Mouse (Mus musculus) heart, embryonic 14.5 days (tissue): ENCODE measurements around the gene Pts. TPM values are rescaled to one million over a fixed set of nuclear protein-coding genes. Genes with fewer than 3 reads are reported as not detected.

Experiments
- ATAC-seq: fragments of 200-750 bp; cut with Nextera tagmentation; 2 replicates; pipeline ENCODE4 v1.8.0; 2017; ENCODE audit warnings: low read depth, moderate TSS enrichment; ENCODE audit not compliant: insufficient number of reproducible peaks, insufficient read depth, low FRiP score
- H3K27ac ChIP-seq, 2 experiments: fragments of 200-500 bp in 1 of 2; fragments of 300-500 bp in 1 of 2; sonication (generic) in 1 of 2; replicated peaks in 1 of 2; 2 replicates each; pipeline ENCODE4 v1.5.1; 2012 to 2014; ENCODE audit warnings: low read depth in 2 of 2, low read length in 2 of 2, control low read depth in 1 of 2, mild to moderate bottlenecking in 1 of 2, mixed read lengths in 1 of 2; ENCODE audit not compliant: control insufficient read depth in 1 of 2, insufficient read depth in 1 of 2
- H3K27me3 ChIP-seq: fragments of 300-500 bp; sonication (generic); 2 replicates; pipeline ENCODE4 v1.6.1; 2014; ENCODE audit warnings: mild to moderate bottlenecking, low read length, control low read depth; ENCODE audit not compliant: control insufficient read depth, insufficient read depth
- H3K36me3 ChIP-seq: fragments of 300-500 bp; sonication (generic); 2 replicates; pipeline ENCODE4 v1.6.1; 2014; ENCODE audit warnings: mild to moderate bottlenecking, control low read depth, low read length, mixed read lengths; ENCODE audit not compliant: control insufficient read depth, insufficient read depth
- H3K4me1 ChIP-seq, 2 experiments: fragments of 200-500 bp in 1 of 2; fragments of 300-500 bp in 1 of 2; sonication (generic) in 1 of 2; 2 replicates each; pipeline ENCODE4 v1.6.1; 2012 to 2014; ENCODE audit warnings: low read length in 2 of 2, control low read depth in 1 of 2, mixed read lengths in 1 of 2; ENCODE audit not compliant: control insufficient read depth in 2 of 2, insufficient read depth in 2 of 2
- H3K4me2 ChIP-seq: fragments of 300-500 bp; sonication (generic); 2 replicates; pipeline ENCODE4 v1.6.1; 2014; ENCODE audit warnings: mild to moderate bottlenecking, low read length
- H3K4me3 ChIP-seq, 2 experiments: fragments of 200-500 bp in 1 of 2; fragments of 300-500 bp in 1 of 2; sonication (generic) in 1 of 2; 2 replicates each; pipeline ENCODE4 v1.5.1; 2012 to 2014; ENCODE audit warnings: low read length in 2 of 2, mild to moderate bottlenecking in 2 of 2, control low read depth in 1 of 2, low read depth in 1 of 2, moderate library complexity in 1 of 2; ENCODE audit not compliant: control insufficient read depth in 1 of 2, insufficient read depth in 1 of 2
- H3K9ac ChIP-seq: fragments of 300-500 bp; sonication (generic); 2 replicates; pipeline ENCODE4 v1.6.1; 2014; ENCODE audit warnings: mild to moderate bottlenecking, low read length
- H3K9me3 ChIP-seq: fragments of 300-500 bp; sonication (generic); 2 replicates; pipeline ENCODE4 v1.6.1; 2016; ENCODE audit warnings: low read length, control low read depth; ENCODE audit not compliant: control insufficient read depth
- WGBS: fragments of 180-500 bp; shearing (Covaris S2); extraction: QIAGEN DNeasy Blood & Tissue Kit; methylation state at CpG from one replicate; pipeline ENCODE4 v1.1.7; 2014; 5-methylcytosine and 5-hydroxymethylcytosine counted together
- polyA plus RNA-seq: library from polyadenylated mRNA; unstranded; fragments of >200 nt; fragmentation: Nextera tagmentation; extraction: Ambion mirVana; gene quantifications from 2 replicates; pipeline ENCODE4 v1.2.1, GENCODE M21; 2014

The Pts gene
- polyA plus RNA-seq, 1 experiment from 2014 or later, result 98.4 TPM

DNA sequence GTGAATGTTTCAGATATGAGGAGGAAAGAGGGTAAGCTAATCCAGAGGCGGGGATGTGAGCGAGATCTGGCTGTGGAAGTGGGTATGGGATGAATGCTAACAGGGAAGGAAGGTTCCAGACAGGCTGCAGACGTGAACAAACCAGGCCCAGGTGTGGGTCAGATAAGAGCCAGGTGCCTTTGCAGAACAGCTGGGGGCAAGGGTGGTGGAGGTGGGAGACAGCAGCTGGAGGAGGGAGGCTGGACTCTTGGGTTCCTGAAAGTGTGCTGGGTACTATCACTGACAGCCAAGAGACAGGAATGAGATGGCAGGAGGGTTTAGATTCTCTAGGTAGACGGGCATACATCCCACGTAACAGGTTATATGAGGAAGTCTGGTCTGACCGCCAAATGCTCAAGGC, 31.4 kb downstream of the Pts start:
- no peak for ATAC-seq
- no peaks in the 10 kb centered on the region for H3K27me3 ChIP-seq
- peaks cover 13 to 19% of the 10 kb centered on the region in 2 experiments for H3K4me1 ChIP-seq
- no peak overlapping the region for H3K4me3 ChIP-seq
- no peak overlapping the region for H3K4me2 ChIP-seq
- H3K27ac ChIP-seq, result no peak overlapping the region
- WGBS, result 57% methylated on average over 6 of the region's 6 CpGs
- H3K9me3 ChIP-seq, result no peaks in the 10 kb centered on the region
- no peak overlapping the region for H3K9ac ChIP-seq
- H3K36me3 ChIP-seq, result no peaks in the 10 kb centered on the region

DNA sequence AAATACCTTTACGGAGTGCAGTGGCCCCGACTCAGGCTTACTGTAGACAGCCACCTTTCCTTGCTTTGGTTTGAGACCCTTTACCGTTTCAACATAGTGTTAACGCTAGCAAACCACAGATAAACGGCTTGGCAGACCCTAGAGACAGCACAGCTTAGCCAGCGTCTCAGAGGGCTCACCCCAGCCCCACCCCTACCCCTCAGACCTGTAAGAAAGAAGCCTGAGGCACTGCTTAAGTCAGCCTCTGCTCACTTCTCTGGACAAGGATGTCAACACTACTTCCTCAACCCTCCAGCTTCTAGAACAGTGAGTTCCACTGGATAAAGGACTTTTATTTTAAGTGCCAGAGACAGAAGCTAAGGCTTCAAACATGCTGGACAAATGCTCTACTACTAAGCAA, 32.0 kb downstream of the Pts start:
- H3K4me1 ChIP-seq, result peaks cover 13 to 19% of the 10 kb centered on the region in 2 experiments
- peak overlapping the region; percentile 2; the same call in 1 of the 2 replicates for H3K9ac ChIP-seq
- no peak for ATAC-seq
- H3K9me3 ChIP-seq, result no peaks in the 10 kb centered on the region
- WGBS, result 22% methylated on average over 6 of the region's 6 CpGs
- no peaks in the 10 kb centered on the region for H3K36me3 ChIP-seq
- H3K4me2 ChIP-seq, result peak overlapping the region; percentile 31; the same call in 1 of the 2 replicates
- no peak overlapping the region for H3K4me3 ChIP-seq
- H3K27ac ChIP-seq, result no peak overlapping the region; a peak in 1 of 4 replicates
- H3K27me3 ChIP-seq, result no peaks in the 10 kb centered on the region

DNA sequence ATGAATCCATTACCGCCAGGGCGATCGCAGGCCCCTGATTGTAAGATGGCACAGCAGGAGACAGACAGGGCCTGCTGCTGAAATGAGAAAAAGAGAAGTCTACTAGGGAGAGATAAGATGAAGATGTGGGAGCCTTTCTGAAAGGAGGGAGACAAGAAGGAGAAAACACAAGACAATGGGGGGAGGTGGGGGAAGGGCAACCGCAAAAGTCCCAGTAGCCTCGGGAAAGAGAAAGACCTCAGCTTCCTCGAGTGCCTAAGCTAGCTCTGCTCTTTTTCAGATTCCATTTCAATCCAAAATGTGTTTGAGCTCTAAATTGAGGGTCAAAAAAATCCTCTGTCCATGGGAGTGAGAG, 32.4 kb downstream of the Pts start:
- no peak for ATAC-seq
- Histone ChIP-seq H3K4me3 (no peak overlapping the region), H3K36me3 (no peaks in the 10 kb centered on the region), H3K9me3 (no peaks in the 10 kb centered on the region), H3K9ac (peak overlapping the region; percentile 2), H3K27ac (0 out of 4 replicates have a peak overlapping the region, but pooled peaks of 1 of the 2 experiments have one; percentile 5), H3K4me2 (peak overlapping the region; percentile 31), H3K27me3 (no peaks in the 10 kb centered on the region), H3K4me1 (peaks cover 13 to 19% of the 10 kb centered on the region in 2 experiments)
- WGBS, result 20% methylated on average over 6 of the region's 6 CpGs

DNA sequence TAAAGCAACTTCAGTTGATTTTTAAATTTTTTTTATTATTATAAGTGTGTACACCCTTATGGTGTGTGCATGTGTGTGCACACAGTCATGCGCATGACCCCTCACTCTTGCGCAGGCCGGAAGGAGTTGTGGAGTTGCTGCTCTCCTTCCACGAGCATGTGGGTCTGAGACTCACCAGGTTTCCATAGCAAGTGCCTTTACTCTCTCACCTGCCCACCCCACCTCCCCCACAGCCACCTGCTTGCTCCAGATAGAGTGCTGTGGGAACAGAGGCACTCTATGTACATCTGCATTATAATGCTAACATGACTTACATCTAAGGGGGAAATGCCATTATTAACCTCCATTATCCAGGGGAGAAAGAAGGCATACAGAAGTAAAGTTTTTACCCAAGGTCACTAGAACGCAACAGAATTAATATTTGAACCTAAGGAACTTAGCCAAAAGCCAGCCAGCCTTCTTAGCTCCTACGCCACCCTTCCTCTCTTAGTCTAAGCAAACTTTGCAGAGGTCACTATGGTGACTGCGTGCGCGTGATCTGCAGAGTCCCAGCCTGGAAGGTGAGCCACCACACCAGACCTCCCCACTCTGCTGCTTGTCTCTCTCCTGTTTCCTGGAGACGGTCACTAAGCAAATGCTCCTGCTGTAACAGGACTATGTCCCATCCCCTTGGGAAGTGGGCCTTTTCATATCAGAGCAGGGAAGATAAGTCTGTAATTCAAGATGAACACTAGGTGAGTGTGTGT, 32.9 kb downstream of the Pts start:
- H3K27me3 ChIP-seq, result no peaks in the 10 kb centered on the region
- H3K27ac ChIP-seq, result 0 out of 4 replicates have a peak overlapping the region, but pooled peaks of 1 of the 2 experiments have one; percentile 5
- ATAC-seq, result no peak
- H3K9me3 ChIP-seq, result no peaks in the 10 kb centered on the region
- H3K36me3 ChIP-seq, result no peaks in the 10 kb centered on the region
- peak overlapping the region; percentile 31 for H3K4me2 ChIP-seq
- H3K4me3 ChIP-seq, result no peak overlapping the region
- H3K4me1 ChIP-seq, result peaks cover 11 to 19% of the 10 kb centered on the region in 2 experiments
- 53% methylated on average over 10 of the region's 10 CpGs for WGBS
- H3K9ac ChIP-seq, result peak overlapping the region; percentile 2

DNA sequence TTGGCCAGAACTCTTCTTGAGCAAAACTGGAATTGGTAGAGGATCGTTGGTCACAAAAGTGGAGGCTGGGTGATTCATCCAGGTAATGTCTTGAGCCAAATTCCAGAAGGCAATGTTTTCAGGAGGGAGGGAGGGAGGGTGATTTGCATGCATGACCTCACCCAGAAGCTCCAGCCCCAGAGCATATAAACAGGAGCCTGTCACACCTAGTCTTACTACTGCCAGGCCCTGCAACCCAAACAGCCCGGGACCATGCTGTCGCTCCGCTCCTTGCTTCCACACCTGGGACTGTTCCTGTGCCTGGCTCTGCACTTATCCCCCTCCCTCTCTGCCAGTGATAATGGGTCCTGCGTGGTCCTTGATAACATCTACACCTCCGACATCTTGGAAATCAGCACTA, 34.2 kb downstream of the Pts start, which contains the start of gene Plet1:
Gene Plet1 (plus strand): TSS at position 215 of the 400 bp plus-strand sequence.
- Histone ChIP-seq H3K4me3 (no peak within 1 kb of the TSS), H3K36me3 (no peaks in the 10 kb centered on the region), H3K27me3 (no peaks in the 10 kb centered on the region), H3K4me2 (no peak within 1 kb of the TSS), H3K9me3 (no peaks in the 10 kb centered on the region), H3K27ac (no peak within 1 kb of the TSS), H3K9ac (no peak within 1 kb of the TSS), H3K4me1 (peaks cover 11 to 19% of the 10 kb centered on the region in 2 experiments)
- 80% methylated on average over 6 of the region's 6 CpGs for WGBS
- no peak for ATAC-seq

DNA sequence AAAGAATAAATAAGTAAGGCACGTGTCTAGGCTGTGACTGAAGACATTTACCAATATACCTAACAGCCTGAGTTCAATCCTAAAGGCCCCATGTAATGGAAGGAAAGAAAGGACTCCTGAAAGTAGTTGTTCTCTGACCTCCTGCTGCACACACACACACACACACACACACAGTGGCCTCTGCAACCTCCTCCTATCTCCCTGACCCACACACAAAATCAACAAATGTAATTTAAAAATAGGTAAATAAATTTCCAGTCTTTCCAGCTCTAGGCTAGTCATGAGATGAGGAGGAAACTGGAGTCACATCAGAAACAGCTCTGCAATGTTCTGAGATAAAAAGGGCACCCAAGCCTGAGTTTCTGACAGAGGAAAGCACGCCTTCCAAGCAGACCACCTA, 34.7 kb downstream of the Pts start:
- 72% methylated on average over 2 of the region's 2 CpGs for WGBS
- Histone ChIP-seq H3K36me3 (no peaks in the 10 kb centered on the region), H3K27ac (no peak overlapping the region), H3K4me1 (peaks cover 12 to 19% of the 10 kb centered on the region in 2 experiments), H3K4me3 (no peak overlapping the region), H3K9me3 (no peaks in the 10 kb centered on the region), H3K27me3 (no peaks in the 10 kb centered on the region), H3K4me2 (no peak overlapping the region), H3K9ac (no peak overlapping the region)
- no peak for ATAC-seq

DNA sequence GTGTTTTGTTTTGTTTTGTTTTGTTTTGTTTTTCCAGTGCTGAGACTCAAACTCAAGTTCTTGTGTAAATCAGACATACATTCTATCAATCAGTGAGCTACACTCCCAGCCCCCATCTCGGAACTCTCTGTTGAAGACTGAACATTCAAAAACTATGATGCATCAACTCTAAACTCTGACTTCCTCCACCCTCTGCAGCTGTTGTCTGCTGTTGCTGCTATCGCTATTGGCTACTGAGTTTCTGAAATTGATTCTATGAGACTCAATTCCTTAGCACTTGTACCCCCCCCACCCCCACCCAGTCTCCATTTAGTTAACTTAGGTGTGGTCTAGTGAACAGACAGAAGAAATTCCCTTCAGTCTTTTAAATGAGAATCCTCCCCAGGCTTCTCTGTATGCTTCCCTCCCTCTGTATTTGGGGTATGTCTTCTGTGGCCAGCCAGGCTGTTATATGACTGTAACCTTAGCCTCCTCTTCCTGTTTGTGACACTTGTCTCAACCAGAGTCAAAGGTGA, 36.9 kb downstream of the Pts start:
- 74% methylated on average over 2 of the region's 2 CpGs for WGBS
- no peak overlapping the region for H3K9ac ChIP-seq
- no peak overlapping the region for H3K4me3 ChIP-seq
- no peak overlapping the region for H3K27ac ChIP-seq
- H3K36me3 ChIP-seq, result no peaks in the 10 kb centered on the region
- no peak overlapping the region for H3K4me2 ChIP-seq
- H3K9me3 ChIP-seq, result no peaks in the 10 kb centered on the region
- no peak for ATAC-seq
- peaks cover 10 to 14% of the 10 kb centered on the region in 2 experiments for H3K4me1 ChIP-seq
- no peaks in the 10 kb centered on the region for H3K27me3 ChIP-seq
